Mouse (Mus musculus) forebrain, embryonic 16.5 days (tissue): ENCODE measurements at regions not wholly inside any gene's neighbourhood (a gene's known extent, or its start where the extent isn't known, plus 50 kb on each side); places are given as distances from the start of the nearest gene placed in this dataset.

Experiments used
- ATAC-seq: fragments of 200-750 bp; cut with Nextera tagmentation; 2 replicates; pipeline ENCODE4 v1.8.0; 2017; ENCODE audit warnings: mild to moderate bottlenecking, moderate library complexity
- H3K27ac ChIP-seq: fragments of 300-500 bp; sonication (generic); 2 replicates; pipeline ENCODE4 v1.5.1; 2014; ENCODE audit warnings: low read length, control low read depth
- H3K27me3 ChIP-seq: fragments of 300-500 bp; sonication (generic); replicated peaks from 2 replicates; pipeline ENCODE4 v1.6.1; 2014; ENCODE audit warnings: low read length; ENCODE audit not compliant: control insufficient read depth, insufficient read depth
- H3K36me3 ChIP-seq: fragments of 300-500 bp; sonication (generic); 2 replicates; pipeline ENCODE4 v1.6.1; 2014; ENCODE audit not compliant: control insufficient read depth, insufficient read depth
- H3K4me1 ChIP-seq: fragments of 300-500 bp; sonication (generic); replicated peaks from 2 replicates; pipeline ENCODE4 v1.6.1; 2014; ENCODE audit warnings: low read length; ENCODE audit not compliant: control insufficient read depth, insufficient read depth
- H3K4me2 ChIP-seq: fragments of 300-500 bp; sonication (generic); 2 replicates; pipeline ENCODE4 v1.6.1; 2014; ENCODE audit warnings: mild to moderate bottlenecking, low read length, control low read depth
- H3K4me3 ChIP-seq: fragments of 300-500 bp; sonication (generic); replicated peaks from 2 replicates; pipeline ENCODE4 v1.5.1; 2014; ENCODE audit warnings: mild to moderate bottlenecking, low read length, control low read depth
- H3K9ac ChIP-seq: fragments of 300-500 bp; sonication (generic); replicated peaks from 2 replicates; pipeline ENCODE4 v1.6.1; 2014; ENCODE audit warnings: low read depth, low read length, control low read depth
- H3K9me3 ChIP-seq: fragments of 300-500 bp; sonication (generic); 2 replicates; pipeline ENCODE4 v1.6.1; 2016; ENCODE audit warnings: low read length; ENCODE audit not compliant: control insufficient read depth
- WGBS: fragments of 180-500 bp; shearing (Covaris S2); extraction: QIAGEN DNeasy Blood & Tissue Kit; methylation state at CpG from one replicate; pipeline ENCODE4 v1.1.7; 2014; 5-methylcytosine and 5-hydroxymethylcytosine counted together

- Histone ChIP-seq H3K4me2 (no peak overlapping the region), H3K9me3 (no peaks in the 10 kb centered on the region), H3K36me3 (no peaks in the 10 kb centered on the region), H3K27me3 (no peaks in the 10 kb centered on the region), H3K4me3 (no peak overlapping the region), H3K27ac (no peak overlapping the region), H3K4me1 (no peaks in the 10 kb centered on the region), H3K9ac (no peak overlapping the region)
- no peak for ATAC-seq
- 54% methylated on average over 1 of the region's 1 CpGs for WGBS
Observed at GRCm38 (mm10) chr5:83091483-83091882, 263.5 kb downstream of the Tecrl start.

- WGBS = 89% methylated on average over 3 of the region's 3 CpGs
- H3K4me1 ChIP-seq = no peaks in the 10 kb centered on the region
- H3K27ac ChIP-seq = no peak overlapping the region
- no peak overlapping the region for H3K4me2 ChIP-seq
- H3K9ac ChIP-seq = no peak overlapping the region
- no peak overlapping the region for H3K4me3 ChIP-seq
- no peaks in the 10 kb centered on the region for H3K9me3 ChIP-seq
- ATAC-seq = no peak
- no peaks in the 10 kb centered on the region for H3K27me3 ChIP-seq
- H3K36me3 ChIP-seq = no peaks in the 10 kb centered on the region
Observed at GRCm38 (mm10) chr5:83054819-83055218, 300.2 kb downstream of the Tecrl start.

- no peaks in the 10 kb centered on the region for H3K27me3 ChIP-seq
- H3K4me3 ChIP-seq = no peak overlapping the region
- H3K27ac ChIP-seq = no peak overlapping the region
- no peak overlapping the region for H3K9ac ChIP-seq
- H3K4me2 ChIP-seq = no peak overlapping the region
- ATAC-seq = no peak
- no peaks in the 10 kb centered on the region for H3K4me1 ChIP-seq
- no peaks in the 10 kb centered on the region for H3K36me3 ChIP-seq
- WGBS = 81% methylated on average over 1 of the region's 1 CpGs
- H3K9me3 ChIP-seq = no peaks in the 10 kb centered on the region
Observed at GRCm38 (mm10) chr5:83047214-83047613, 307.8 kb downstream of the Tecrl start.

- H3K27ac ChIP-seq = no peak overlapping the region
- no peak overlapping the region for H3K4me3 ChIP-seq
- 91% methylated on average over 2 of the region's 2 CpGs for WGBS
- no peak for ATAC-seq
- H3K4me1 ChIP-seq = no peaks in the 10 kb centered on the region
- H3K36me3 ChIP-seq = no peaks in the 10 kb centered on the region
- H3K9me3 ChIP-seq = no peaks in the 10 kb centered on the region
- H3K4me2 ChIP-seq = no peak overlapping the region
- H3K9ac ChIP-seq = no peak overlapping the region
- H3K27me3 ChIP-seq = no peaks in the 10 kb centered on the region
Observed at GRCm38 (mm10) chr5:83029703-83030102, 325.3 kb downstream of the Tecrl start.

- Histone ChIP-seq H3K4me1 (no peaks in the 10 kb centered on the region), H3K36me3 (no peaks in the 10 kb centered on the region), H3K4me3 (no peak overlapping the region), H3K27ac (no peak overlapping the region), H3K4me2 (no peak overlapping the region), H3K27me3 (no peaks in the 10 kb centered on the region), H3K9ac (no peak overlapping the region), H3K9me3 (peaks cover 2% of the 10 kb centered on the region; the same call in 1 of the 2 replicates)
- no peak for ATAC-seq
Observed at GRCm38 (mm10) chr5:83006038-83006437, 349.0 kb downstream of the Tecrl start.

- Histone ChIP-seq H3K9ac (no peak overlapping the region), H3K4me3 (no peak overlapping the region), H3K9me3 (no peaks in the 10 kb centered on the region), H3K4me2 (no peak overlapping the region), H3K36me3 (no peaks in the 10 kb centered on the region), H3K4me1 (no peaks in the 10 kb centered on the region), H3K27ac (no peak overlapping the region), H3K27me3 (no peaks in the 10 kb centered on the region)
- ATAC-seq = peak; percentile 96
- WGBS = 39% methylated on average over 5 of the region's 5 CpGs
Observed at GRCm38 (mm10) chr5:82989056-82989455, 365.9 kb downstream of the Tecrl start.

- Histone ChIP-seq H3K4me2 (no peak overlapping the region), H3K9ac (no peak overlapping the region), H3K36me3 (no peaks in the 10 kb centered on the region), H3K27ac (no peak overlapping the region), H3K4me1 (no peaks in the 10 kb centered on the region; the same call in 1 of the 2 replicates), H3K27me3 (no peaks in the 10 kb centered on the region), H3K9me3 (no peaks in the 10 kb centered on the region), H3K4me3 (no peak overlapping the region)
- no peak for ATAC-seq
- WGBS = 95% methylated on average over 2 of the region's 2 CpGs
Observed at GRCm38 (mm10) chr5:82969315-82969714, 385.7 kb downstream of the Tecrl start.

GRCm38 (mm10) chr5:82966824-82967223 is 388.2 kb downstream of the Tecrl start:
- 15% methylated on average over 3 of the region's 3 CpGs for WGBS
- Histone ChIP-seq H3K27ac (no peak overlapping the region), H3K4me1 (no peaks in the 10 kb centered on the region; the same call in 1 of the 2 replicates)

GRCm38 (mm10) chr5:82966180-82966579 is 388.8 kb downstream of the Tecrl start:
- no peak overlapping the region for H3K4me2 ChIP-seq
- no peaks in the 10 kb centered on the region for H3K9me3 ChIP-seq
- H3K36me3 ChIP-seq = no peaks in the 10 kb centered on the region
- no peak overlapping the region for H3K9ac ChIP-seq
- no peaks in the 10 kb centered on the region; the same call in 1 of the 2 replicates for H3K4me1 ChIP-seq
- H3K27me3 ChIP-seq = no peaks in the 10 kb centered on the region
- peak; percentile 97 for ATAC-seq
- no peak overlapping the region for H3K4me3 ChIP-seq
- WGBS = 17% methylated on average over 5 of the region's 5 CpGs
- H3K27ac ChIP-seq = no peak overlapping the region

More at GRCm38 (mm10) chr5:82966824-82967223, 388.2 kb downstream of the Tecrl start:
- ATAC-seq = peak; percentile 77
- Histone ChIP-seq H3K9ac (no peak overlapping the region), H3K4me2 (no peak overlapping the region), H3K9me3 (no peaks in the 10 kb centered on the region), H3K4me3 (no peak overlapping the region), H3K27me3 (no peaks in the 10 kb centered on the region), H3K36me3 (no peaks in the 10 kb centered on the region)

- ATAC-seq = no peak
- Histone ChIP-seq H3K27ac (no peak overlapping the region), H3K9ac (no peak overlapping the region), H3K27me3 (no peaks in the 10 kb centered on the region), H3K4me1 (no peaks in the 10 kb centered on the region; the same call in 1 of the 2 replicates), H3K4me3 (no peak overlapping the region), H3K36me3 (no peaks in the 10 kb centered on the region), H3K9me3 (no peaks in the 10 kb centered on the region), H3K4me2 (no peak overlapping the region)
- 75% methylated on average over 3 of the region's 3 CpGs for WGBS
Observed at GRCm38 (mm10) chr5:82964513-82964912, 390.5 kb downstream of the Tecrl start.
